Mouse (Mus musculus): ENCODE measurements around the gene Olfr1508. TPM values are rescaled to one million over a fixed set of nuclear protein-coding genes. Genes with fewer than 3 reads are reported as not detected.
"Not testable (repeated sequence)": the region's sequence is repeated elsewhere in the genome, so short reads cannot be mapped to it uniquely, and the experiment has no call there.

Olfr1508 gene
- not detected in 2 replicates for polyA plus RNA-seq (2012; rRNA removed)

DNA sequence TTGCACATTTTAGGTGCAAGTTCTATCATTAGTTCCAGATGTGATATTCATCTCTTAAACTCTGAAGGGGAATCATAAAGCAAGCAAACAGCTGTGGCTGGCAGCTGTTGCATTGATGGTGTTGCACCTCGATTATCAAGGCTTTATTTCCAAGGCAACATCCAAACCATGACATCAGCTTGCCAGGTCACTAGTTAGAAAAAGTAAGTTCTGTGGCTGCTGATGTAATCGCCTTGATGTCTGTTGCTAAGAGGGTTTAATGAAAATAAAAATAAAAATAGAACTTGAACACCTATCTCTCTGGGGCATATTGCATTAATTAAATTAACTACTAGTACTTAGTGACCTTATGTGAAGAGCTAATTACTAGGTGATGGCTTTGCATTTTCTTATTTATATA, at the start of gene Olfr1508:
TSS of gene Olfr1508 (minus strand) at position 101 of the 400 bp plus-strand sequence.
- DNase-seq: no peak
- TF ChIP-seq CTCF (IDR thresholded peaks at IDR 0.05; ENCODE audit: insufficient read depth, low read length) (no peak), POLR2A (IDR thresholded peaks at IDR 0.05; ENCODE audit: borderline replicate concordance, extremely low read depth, low read depth, low read length) (no peak)
- no peaks in the 10 kb centered on the region for H3K4me1 ChIP-seq (ENCODE audit: control insufficient read depth, insufficient read depth, low read length)
- no peak within 1 kb of the TSS for H3K4me3 ChIP-seq (replicated peaks; ENCODE audit: extremely low read depth, low read depth, low read length)
- WGBS: 59% methylated on average over 2 of the region's 2 CpGs

DNA sequence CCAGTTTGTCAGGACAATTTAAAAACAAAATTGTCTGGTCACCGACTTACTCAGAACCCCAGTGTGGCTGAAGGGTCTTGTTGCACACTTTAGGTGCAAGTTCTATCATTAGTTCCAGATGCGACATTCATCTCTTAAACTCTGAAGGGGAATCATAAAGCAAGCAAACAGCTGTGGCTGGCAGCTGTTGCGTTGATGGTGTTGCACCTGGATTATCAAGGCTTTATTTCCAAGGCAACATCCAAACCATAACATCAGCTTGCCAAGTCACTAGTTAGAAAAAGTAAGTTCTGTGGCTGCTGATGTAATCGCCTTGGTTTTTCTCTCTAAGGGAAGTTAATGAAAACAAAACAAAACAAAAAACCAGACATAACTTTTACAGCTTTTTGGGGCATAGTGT, 28.2 kb upstream of the Olfr1508 start, which contains the start of gene Olfr1507:
TSS of gene Olfr1507 (minus strand) at position 234 of the 400 bp plus-strand sequence.
- no peak for TF ChIP-seq POLR2A (IDR thresholded peaks at IDR 0.05; ENCODE audit: borderline replicate concordance, extremely low read depth, low read depth, low read length)
- no peak for TF ChIP-seq CTCF (IDR thresholded peaks at IDR 0.05; ENCODE audit: insufficient read depth, low read length)
- WGBS: 75% methylated on average over 4 of the region's 4 CpGs
- H3K4me3 ChIP-seq (replicated peaks; ENCODE audit: extremely low read depth, low read depth, low read length): no peak within 1 kb of the TSS
- H3K4me1 ChIP-seq (ENCODE audit: control insufficient read depth, insufficient read depth, low read length): no peaks in the 10 kb centered on the region
- DNase-seq: no peak

GRCm38 (mm10) chr14:52465738-52466137, 1.6 kb downstream of the Olfr1508 start:
- TF ChIP-seq POLR2A (IDR thresholded peaks at IDR 0.05; ENCODE audit: borderline replicate concordance, extremely low read depth, low read depth, low read length): no peak
- TF ChIP-seq CTCF (IDR thresholded peaks at IDR 0.05; ENCODE audit: insufficient read depth, low read length): no peak
- no peak overlapping the region for H3K4me3 ChIP-seq (replicated peaks; ENCODE audit: extremely low read depth, low read depth, low read length)
- DNase-seq: no peak
- 63% methylated on average over 1 of the region's 1 CpGs for WGBS
- no peaks in the 10 kb centered on the region for H3K4me1 ChIP-seq (ENCODE audit: control insufficient read depth, insufficient read depth, low read length)

- TF ChIP-seq POLR2A (IDR thresholded peaks at IDR 0.05; ENCODE audit: borderline replicate concordance, extremely low read depth, low read depth, low read length) (no peak), CTCF (IDR thresholded peaks at IDR 0.05; ENCODE audit: insufficient read depth, low read length) (no peak)
- Histone ChIP-seq H3K4me1 (ENCODE audit: control insufficient read depth, insufficient read depth, low read length) (no peaks in the 10 kb centered on the region), H3K4me3 (replicated peaks; ENCODE audit: extremely low read depth, low read depth, low read length) (no peak overlapping the region)
- DNase-seq: no peak
Measured at GRCm38 (mm10) chr14:52461928-52462327, 5.4 kb downstream of the Olfr1508 start.

- DNase-seq: no peak
- Histone ChIP-seq H3K4me3 (replicated peaks; ENCODE audit: extremely low read depth, low read depth, low read length) (no peak overlapping the region), H3K4me1 (ENCODE audit: control insufficient read depth, insufficient read depth, low read length) (no peaks in the 10 kb centered on the region)
- TF ChIP-seq POLR2A (IDR thresholded peaks at IDR 0.05; ENCODE audit: borderline replicate concordance, extremely low read depth, low read depth, low read length): no peak
- no peak for TF ChIP-seq CTCF (IDR thresholded peaks at IDR 0.05; ENCODE audit: insufficient read depth, low read length)
- 64% methylated on average over 8 of the region's 8 CpGs for WGBS
Measured at GRCm38 (mm10) chr14:52451138-52451537, 16.2 kb downstream of the Olfr1508 start.

DNA sequence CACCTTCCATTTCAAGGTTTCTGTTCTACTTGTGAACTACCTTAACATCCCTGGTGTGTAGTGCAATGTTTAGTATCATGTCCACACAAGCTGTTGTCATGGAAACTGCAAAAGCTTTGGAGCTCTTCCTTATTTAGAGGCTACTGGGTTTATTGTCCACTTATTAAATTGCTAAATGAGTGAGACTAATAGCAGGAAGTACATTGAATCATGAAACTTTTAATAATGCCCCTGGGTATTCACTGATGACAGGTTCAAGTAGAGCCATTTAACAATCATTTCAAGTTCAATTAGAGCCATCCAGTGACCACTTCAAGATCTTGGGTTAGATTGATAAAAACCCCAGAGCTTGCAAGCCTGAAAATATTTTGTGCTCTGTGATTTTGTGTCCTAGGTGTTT, 24.6 kb downstream of the Olfr1508 start, which contains the start of gene Olfr1509:
TSS of gene Olfr1509 (plus strand) at position 301 of the 400 bp plus-strand sequence.
- Histone ChIP-seq H3K4me3 (replicated peaks; ENCODE audit: extremely low read depth, low read depth, low read length) (no peak within 1 kb of the TSS), H3K4me1 (ENCODE audit: control insufficient read depth, insufficient read depth, low read length) (no peaks in the 10 kb centered on the region)
- TF ChIP-seq POLR2A (IDR thresholded peaks at IDR 0.05; ENCODE audit: borderline replicate concordance, extremely low read depth, low read depth, low read length): no peak
- TF ChIP-seq CTCF (IDR thresholded peaks at IDR 0.05; ENCODE audit: insufficient read depth, low read length): no peak
- DNase-seq: no peak

DNA sequence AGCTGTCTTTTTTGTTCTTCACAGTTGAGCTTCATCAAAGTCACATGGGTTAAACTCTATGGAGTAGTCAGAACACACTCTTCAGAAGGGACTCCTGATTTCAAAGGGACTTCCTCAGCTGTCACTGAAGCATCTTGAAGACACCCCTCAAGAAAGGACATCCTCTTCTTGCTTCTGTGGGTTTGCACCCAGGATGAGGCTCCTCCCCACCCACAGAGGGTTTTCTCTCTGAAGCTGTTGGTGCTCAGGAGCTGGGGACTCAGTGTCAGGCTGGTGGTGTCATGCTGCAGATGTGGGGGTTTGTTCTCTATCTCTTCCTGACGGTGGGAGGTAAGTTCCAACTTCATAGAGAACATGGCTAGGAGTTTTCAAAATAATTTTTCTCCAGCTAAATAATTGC, 39.6 kb downstream of the Olfr1508 start:
- TF ChIP-seq CTCF (IDR thresholded peaks at IDR 0.05; ENCODE audit: insufficient read depth, low read length): no peak
- no peak for TF ChIP-seq POLR2A (IDR thresholded peaks at IDR 0.05; ENCODE audit: borderline replicate concordance, extremely low read depth, low read depth, low read length)
- Histone ChIP-seq H3K4me1 (ENCODE audit: control insufficient read depth, insufficient read depth, low read length) (no peaks in the 10 kb centered on the region), H3K4me3 (replicated peaks; ENCODE audit: extremely low read depth, low read depth, low read length) (no peak overlapping the region)
- 83% methylated on average over 1 of the region's 1 CpGs for WGBS
- no peak for DNase-seq

GRCm38 (mm10) chr14:52414273-52414672, 53.0 kb downstream of the Olfr1508 start, which contains the start of gene Olfr1510:
Gene Olfr1510 (minus strand): TSS chr14:52414373.
- Histone ChIP-seq H3K4me1 (ENCODE audit: control insufficient read depth, insufficient read depth, low read length) (no peaks in the 10 kb centered on the region), H3K4me3 (replicated peaks; ENCODE audit: extremely low read depth, low read depth, low read length) (no peak within 1 kb of the TSS)
- WGBS: 86% methylated on average over 3 of the region's 3 CpGs
- TF ChIP-seq CTCF (IDR thresholded peaks at IDR 0.05; ENCODE audit: insufficient read depth, low read length): no peak
- DNase-seq: no peak

GRCm38 (mm10) chr14:52410142-52410919, 57.0 kb downstream of the Olfr1508 start:
- WGBS: 55% methylated on average over 8 of the region's 10 CpGs
- not testable (repeated sequence) for H3K4me1 ChIP-seq (ENCODE audit: control insufficient read depth, insufficient read depth, low read length); H3K4me3 ChIP-seq (replicated peaks; ENCODE audit: extremely low read depth, low read depth, low read length); DNase-seq

Other genes starting within 250 kb of the Olfr1508 start
- 23.6 and 32.9 TPM in 2 replicates for gene Chd8, start 209.7 kb downstream of the Olfr1508 start, polyA plus RNA-seq (2012; rRNA removed)
- gene Tox4, start 188.3 kb downstream of the Olfr1508 start, polyA plus RNA-seq (2012; rRNA removed): 23.0 and 32.0 TPM in 2 replicates
- gene Rab2b, start 187.9 kb downstream of the Olfr1508 start, polyA plus RNA-seq (2012; rRNA removed): 7.7 and 13.0 TPM in 2 replicates
- 20.3 and 22.7 TPM in 2 replicates for gene Mettl3, start 162.4 kb downstream of the Olfr1508 start, polyA plus RNA-seq (2012; rRNA removed)
- 6.3 and 8.1 TPM in 2 replicates for gene Sall2, start 138.7 kb downstream of the Olfr1508 start, polyA plus RNA-seq (2012; rRNA removed)
- not detected in 2 replicates for gene Olfr1513, start 111.1 kb downstream of the Olfr1508 start, polyA plus RNA-seq (2012; rRNA removed)
- gene Olfr1512, start 88.3 kb downstream of the Olfr1508 start, polyA plus RNA-seq (2012; rRNA removed): not detected in 2 replicates
- gene Olfr1511, start 70.1 kb downstream of the Olfr1508 start, polyA plus RNA-seq (2012; rRNA removed): not detected in 2 replicates
- not detected in 2 replicates for gene Olfr1510, start 53.1 kb downstream of the Olfr1508 start, polyA plus RNA-seq (2012; rRNA removed)
- not detected in 2 replicates for gene Olfr1509, start 24.5 kb downstream of the Olfr1508 start, polyA plus RNA-seq (2012; rRNA removed)
- not detected in 2 replicates for gene Olfr1507, start 28.3 kb upstream of the Olfr1508 start, polyA plus RNA-seq (2012; rRNA removed)